Mouse (Mus musculus): ENCODE results near the gene Zbtb16. TPM values are rescaled to one million over a fixed set of nuclear protein-coding genes. Genes with fewer than 3 reads are reported as not detected.

Gene Zbtb16
- polyA plus RNA-seq, 1 experiment = not detected

- TF ChIP-seq REST (IDR thresholded peaks at IDR 0.05; ENCODE audit: insufficient read depth, insufficient read length) = no peak
- Histone ChIP-seq H3K79me2 (ENCODE audit: control insufficient read depth, insufficient read depth) (no peaks in the 10 kb centered on the region), H3K27me3 (ENCODE audit: control insufficient read depth, insufficient read depth, insufficient read length) (peaks cover 11% of the 10 kb centered on the region), H3K36me3 (ENCODE audit: control insufficient read depth, insufficient read depth) (no peaks in the 10 kb centered on the region), H3K4me3 (no peak overlapping the region), H3ac (ENCODE audit: control insufficient read depth, insufficient read length) (no peak overlapping the region), H3K4me2 (ENCODE audit: low read depth) (no peak overlapping the region)
Measured at GRCm38 (mm10) chr9:48743338-48744285, 92.4 kb downstream of the Zbtb16 start.

GRCm38 (mm10) chr9:48742150-48742549 lies 93.9 kb downstream of the Zbtb16 start:
- Histone ChIP-seq H3K4me3 (no peak overlapping the region), H3K79me2 (ENCODE audit: control insufficient read depth, insufficient read depth) (no peaks in the 10 kb centered on the region), H3K36me3 (ENCODE audit: control insufficient read depth, insufficient read depth) (no peaks in the 10 kb centered on the region), H3K4me2 (ENCODE audit: low read depth) (no peak overlapping the region), H3K27me3 (ENCODE audit: control insufficient read depth, insufficient read depth, insufficient read length) (peaks cover 13% of the 10 kb centered on the region), H3ac (ENCODE audit: control insufficient read depth, insufficient read length) (no peak overlapping the region)
- TF ChIP-seq MAX (IDR thresholded peaks at IDR 0.05; ENCODE audit: low read depth) (no peak), E2F4 (IDR thresholded peaks at IDR 0.05; ENCODE audit: insufficient read depth) (no peak), USF1 (IDR thresholded peaks at IDR 0.05; ENCODE audit: low read depth) (no peak), SRF (IDR thresholded peaks at IDR 0.05; ENCODE audit: control insufficient read depth, insufficient read length, low read depth) (no peak), MYOD1 (IDR thresholded peaks at IDR 0.05; ENCODE audit: control insufficient read depth in 1 of 3, insufficient read length in 2 of 3, low read depth in 2 of 3) (no peak), TCF12 (IDR thresholded peaks at IDR 0.05; ENCODE audit: insufficient read depth, poor library complexity, severe bottlenecking) (no peak), REST (IDR thresholded peaks at IDR 0.05; ENCODE audit: insufficient read depth, insufficient read length) (no peak), POLR2A (IDR thresholded peaks at IDR 0.05; ENCODE audit: insufficient read length, low read depth) (no peak), POLR2AphosphoS2 (IDR thresholded peaks at IDR 0.05; ENCODE audit: insufficient read length, low read depth) (no peak), TCF3 (IDR thresholded peaks at IDR 0.05; ENCODE audit: insufficient read length, low read depth) (no peak), CEBPB (IDR thresholded peaks at IDR 0.05; ENCODE audit: insufficient read depth, poor library complexity, severe bottlenecking) (no peak), MYOG (IDR thresholded peaks at IDR 0.05; ENCODE audit: control insufficient read depth in 1 of 3, insufficient read depth in 1 of 3, insufficient read length in 2 of 3, low read depth in 2 of 3) (no peak)

DNA sequence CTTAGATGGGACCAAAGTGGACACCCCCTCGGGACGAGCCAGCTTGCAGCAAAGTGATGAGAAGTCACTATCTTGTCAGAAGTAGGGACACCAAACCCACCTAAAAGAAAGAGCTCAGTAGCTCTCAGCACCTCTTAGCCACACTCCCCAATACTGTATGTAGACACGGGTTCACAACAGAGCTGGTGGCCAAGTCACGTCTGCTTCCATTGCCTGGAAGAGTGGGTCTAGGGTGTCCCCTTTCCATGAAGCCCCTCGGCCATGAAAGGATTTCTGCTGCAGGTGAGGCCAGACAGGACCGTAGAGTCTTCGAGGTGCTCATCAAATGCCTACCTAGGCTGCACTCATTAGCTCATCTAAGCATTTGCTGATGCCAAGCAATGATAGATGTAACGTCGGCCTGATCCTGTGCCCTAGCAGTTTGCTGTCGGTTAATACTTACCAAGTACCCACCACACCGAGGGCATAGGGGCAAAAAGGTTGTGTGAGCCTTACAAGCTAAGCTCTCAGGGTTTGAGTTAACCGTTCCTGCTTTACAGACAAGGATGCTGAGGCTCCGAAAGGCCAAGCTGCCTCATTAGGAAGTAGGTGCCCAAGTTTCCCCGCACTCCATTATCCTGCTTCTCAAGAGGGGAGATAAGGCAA lies 94.5 kb downstream of the Zbtb16 start:
- Histone ChIP-seq H3K27me3 (ENCODE audit: control insufficient read depth, insufficient read depth, insufficient read length) (peaks cover 13% of the 10 kb centered on the region), H3K4me3 (no peak overlapping the region), H3K79me2 (ENCODE audit: control insufficient read depth, insufficient read depth) (no peaks in the 10 kb centered on the region), H3K4me2 (ENCODE audit: low read depth) (no peak overlapping the region), H3ac (ENCODE audit: control insufficient read depth, insufficient read length) (no peak overlapping the region), H3K36me3 (ENCODE audit: control insufficient read depth, insufficient read depth) (no peaks in the 10 kb centered on the region)
- no peak for TF ChIP-seq POLR2AphosphoS2 (IDR thresholded peaks at IDR 0.05; ENCODE audit: insufficient read length, low read depth)
- no peak for TF ChIP-seq TCF12 (IDR thresholded peaks at IDR 0.05; ENCODE audit: insufficient read depth, poor library complexity, severe bottlenecking)
- no peak for TF ChIP-seq REST (IDR thresholded peaks at IDR 0.05; ENCODE audit: insufficient read depth, insufficient read length)
- no peak for TF ChIP-seq SRF (IDR thresholded peaks at IDR 0.05; ENCODE audit: control insufficient read depth, insufficient read length, low read depth)
- TF ChIP-seq MAX (IDR thresholded peaks at IDR 0.05; ENCODE audit: low read depth) = no peak
- no peak for TF ChIP-seq USF1 (IDR thresholded peaks at IDR 0.05; ENCODE audit: low read depth)
- TF ChIP-seq POLR2A (IDR thresholded peaks at IDR 0.05; ENCODE audit: insufficient read length, low read depth) = no peak
- no peak for TF ChIP-seq CEBPB (IDR thresholded peaks at IDR 0.05; ENCODE audit: insufficient read depth, poor library complexity, severe bottlenecking)
- TF ChIP-seq MYOD1 (IDR thresholded peaks at IDR 0.05; ENCODE audit: control insufficient read depth in 1 of 3, insufficient read length in 2 of 3, low read depth in 2 of 3) = no peak
- no peak for TF ChIP-seq E2F4 (IDR thresholded peaks at IDR 0.05; ENCODE audit: insufficient read depth)
- TF ChIP-seq MYOG (IDR thresholded peaks at IDR 0.05; ENCODE audit: control insufficient read depth in 1 of 3, insufficient read depth in 1 of 3, insufficient read length in 2 of 3, low read depth in 2 of 3) = no peak

GRCm38 (mm10) chr9:48740732-48741255 lies 95.2 kb downstream of the Zbtb16 start:
- Histone ChIP-seq H3K27me3 (ENCODE audit: control insufficient read depth, insufficient read depth, insufficient read length) (peaks cover 14% of the 10 kb centered on the region), H3K36me3 (ENCODE audit: control insufficient read depth, insufficient read depth) (no peaks in the 10 kb centered on the region), H3ac (ENCODE audit: control insufficient read depth, insufficient read length) (no peak overlapping the region), H3K4me3 (no peak overlapping the region), H3K79me2 (ENCODE audit: control insufficient read depth, insufficient read depth) (no peaks in the 10 kb centered on the region), H3K4me2 (ENCODE audit: low read depth) (no peak overlapping the region)
- no peak for TF ChIP-seq REST (IDR thresholded peaks at IDR 0.05; ENCODE audit: insufficient read depth, insufficient read length)
- TF ChIP-seq E2F4 (IDR thresholded peaks at IDR 0.05; ENCODE audit: insufficient read depth) = no peak
- TF ChIP-seq TCF3 (IDR thresholded peaks at IDR 0.05; ENCODE audit: insufficient read length, low read depth) = no peak
- TF ChIP-seq TCF12 (IDR thresholded peaks at IDR 0.05; ENCODE audit: insufficient read depth, poor library complexity, severe bottlenecking) = no peak
- TF ChIP-seq POLR2A (IDR thresholded peaks at IDR 0.05; ENCODE audit: insufficient read length, low read depth) = no peak
- TF ChIP-seq MYOD1 (IDR thresholded peaks at IDR 0.05; ENCODE audit: control insufficient read depth in 1 of 3, insufficient read length in 2 of 3, low read depth in 2 of 3) = no peak
- TF ChIP-seq POLR2AphosphoS2 (IDR thresholded peaks at IDR 0.05; ENCODE audit: insufficient read length, low read depth) = no peak
- TF ChIP-seq MYOG (IDR thresholded peaks at IDR 0.05; ENCODE audit: control insufficient read depth in 1 of 3, insufficient read depth in 1 of 3, insufficient read length in 2 of 3, low read depth in 2 of 3) = no peak
- TF ChIP-seq SRF (IDR thresholded peaks at IDR 0.05; ENCODE audit: control insufficient read depth, insufficient read length, low read depth) = no peak
- TF ChIP-seq CEBPB (IDR thresholded peaks at IDR 0.05; ENCODE audit: insufficient read depth, poor library complexity, severe bottlenecking) = no peak
- no peak for TF ChIP-seq MAX (IDR thresholded peaks at IDR 0.05; ENCODE audit: low read depth)
- no peak for TF ChIP-seq USF1 (IDR thresholded peaks at IDR 0.05; ENCODE audit: low read depth)
